Mouse (Mus musculus) C2C12 (cell line): Measurements from ENCODE around the gene Scamp2. TPM values are rescaled to one million over a fixed set of nuclear protein-coding genes. Genes with fewer than 3 reads are reported as not detected.

Experiments
- H3K27me3 ChIP-seq: one replicate; pipeline ENCODE4 v1.6.1; 2011; ENCODE audit not compliant: control insufficient read depth, insufficient read depth, insufficient read length
- H3K36me3 ChIP-seq: one replicate; pipeline ENCODE4 v1.6.1; 2011; ENCODE audit not compliant: control insufficient read depth, insufficient read depth
- H3K4me3 ChIP-seq: one replicate; pipeline ENCODE4 v1.5.1; 2011; ENCODE audit warnings: mild to moderate bottlenecking, control low read depth; ENCODE audit not compliant: poor library complexity, insufficient read depth, severe bottlenecking
- H3K79me2 ChIP-seq: one replicate; pipeline ENCODE4 v1.6.1; 2011; ENCODE audit not compliant: control insufficient read depth, insufficient read depth
- H3K79me3 ChIP-seq: one replicate; pipeline ENCODE4 v1.6.1; 2011; ENCODE audit warnings: low read depth, control low read depth
- H3ac ChIP-seq: one replicate; pipeline ENCODE3; 2011; ENCODE audit warnings: low read depth; ENCODE audit not compliant: control insufficient read depth, insufficient read length
- CEBPB ChIP-seq: IDR thresholded peaks from one replicate; pipeline ENCODE4 v1.6.1; 2011; ENCODE audit warnings: low read depth, mild to moderate bottlenecking, control low read depth, moderate library complexity
- CTCF ChIP-seq: IDR thresholded peaks from one replicate; pipeline ENCODE4 v1.5.1; 2011; ENCODE audit not compliant: control insufficient read depth, insufficient read depth, insufficient read length
- FOSL1 ChIP-seq: IDR thresholded peaks from one replicate; pipeline ENCODE4 v1.8.0; 2011; ENCODE audit warnings: mild to moderate bottlenecking, low read length; ENCODE audit not compliant: poor library complexity, insufficient read depth, severe bottlenecking
- MAX ChIP-seq: IDR thresholded peaks from one replicate; pipeline ENCODE4 v1.6.1; 2011; ENCODE audit warnings: mild to moderate bottlenecking, control low read depth
- MYOD1 ChIP-seq: IDR thresholded peaks from one replicate; pipeline ENCODE4 v1.6.1; 2011; ENCODE audit warnings: low read depth; ENCODE audit not compliant: control insufficient read depth, insufficient read length
- MYOG ChIP-seq: IDR thresholded peaks from one replicate; pipeline ENCODE4 v1.6.1; 2011; ENCODE audit not compliant: control insufficient read depth, insufficient read length; ENCODE audit errors: extremely low read depth
- USF1 ChIP-seq: IDR thresholded peaks from one replicate; pipeline ENCODE4 v1.6.1; 2011; ENCODE audit warnings: low read depth, mild to moderate bottlenecking, control low read depth, moderate library complexity
- polyA plus RNA-seq: library from polyadenylated mRNA; unstranded; fragments of >200 nt; fragmentation: generic; extraction: Trizol; gene quantifications from one replicate; pipeline ENCODE4 v1.2.1, GENCODE M21; 2012; ENCODE audit warnings: missing spikeins

Gene Scamp2
- polyA plus RNA-seq, 1 experiment, result 22.5 TPM

- H3K4me3 ChIP-seq, result no peak overlapping the region
- H3ac ChIP-seq, result peak overlapping the region; percentile 6
- H3K36me3 ChIP-seq, result peaks cover 2% of the 10 kb centered on the region
- H3K27me3 ChIP-seq, result no peaks in the 10 kb centered on the region
- H3K79me3 ChIP-seq, result peaks cover 3% of the 10 kb centered on the region
- peaks cover 53% of the 10 kb centered on the region for H3K79me2 ChIP-seq
- TF ChIP-seq CTCF (no peak), USF1 (no peak), MYOD1 (no peak), MYOG (no peak), MAX (no peak), FOSL1 (no peak), CEBPB (no peak)
Observed at GRCm38 (mm10) chr9:57562896-57563372, 2.2 kb downstream of the Scamp2 start.

DNA sequence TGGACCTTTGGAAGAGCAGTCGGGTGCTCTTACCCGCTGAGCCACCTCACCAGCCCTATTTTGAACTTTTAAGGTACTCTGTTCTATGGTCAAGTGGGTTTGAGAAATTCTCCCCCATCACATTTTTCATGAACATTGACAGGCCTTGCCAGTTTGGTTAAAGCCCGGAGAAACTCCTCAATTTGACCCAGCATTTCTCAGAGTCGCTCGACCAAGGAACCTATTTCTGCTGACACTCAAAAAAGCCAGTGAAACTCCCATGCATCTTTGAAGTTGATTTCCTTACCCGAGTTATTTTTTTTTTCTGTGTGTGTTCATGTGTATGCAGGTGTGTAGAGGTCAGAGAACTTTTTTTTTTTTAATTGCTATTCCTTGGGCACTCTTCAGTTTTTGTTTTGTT is 3.9 kb downstream of the Scamp2 start:
- Histone ChIP-seq H3K79me3 (peaks cover 3% of the 10 kb centered on the region), H3K4me3 (no peak overlapping the region), H3K36me3 (peaks cover 17% of the 10 kb centered on the region), H3K79me2 (peaks cover 53% of the 10 kb centered on the region), H3K27me3 (no peaks in the 10 kb centered on the region), H3ac (no peak overlapping the region)
- TF ChIP-seq MYOD1 (no peak), CEBPB (no peak), FOSL1 (no peak), MAX (no peak), USF1 (no peak)

- H3K79me3 ChIP-seq, result peaks cover 3% of the 10 kb centered on the region
- H3K79me2 ChIP-seq, result peaks cover 53% of the 10 kb centered on the region
- no peaks in the 10 kb centered on the region for H3K27me3 ChIP-seq
- TF ChIP-seq MAX (no peak), USF1 (no peak), FOSL1 (no peak), CEBPB (no peak)
- H3ac ChIP-seq, result no peak overlapping the region
- no peak overlapping the region for H3K4me3 ChIP-seq
- H3K36me3 ChIP-seq, result peaks cover 22% of the 10 kb centered on the region
Observed at GRCm38 (mm10) chr9:57565741-57566221, 5.0 kb downstream of the Scamp2 start.

- no peak overlapping the region for H3ac ChIP-seq
- H3K79me3 ChIP-seq, result peaks cover 3% of the 10 kb centered on the region
- H3K79me2 ChIP-seq, result peaks cover 46% of the 10 kb centered on the region
- H3K36me3 ChIP-seq, result peaks cover 25% of the 10 kb centered on the region
- TF ChIP-seq FOSL1 (no peak), MYOG (no peak), USF1 (no peak), MYOD1 (no peak)
- no peak overlapping the region for H3K4me3 ChIP-seq
- no peaks in the 10 kb centered on the region for H3K27me3 ChIP-seq
Observed at GRCm38 (mm10) chr9:57566846-57567245, 6.1 kb downstream of the Scamp2 start.

DNA sequence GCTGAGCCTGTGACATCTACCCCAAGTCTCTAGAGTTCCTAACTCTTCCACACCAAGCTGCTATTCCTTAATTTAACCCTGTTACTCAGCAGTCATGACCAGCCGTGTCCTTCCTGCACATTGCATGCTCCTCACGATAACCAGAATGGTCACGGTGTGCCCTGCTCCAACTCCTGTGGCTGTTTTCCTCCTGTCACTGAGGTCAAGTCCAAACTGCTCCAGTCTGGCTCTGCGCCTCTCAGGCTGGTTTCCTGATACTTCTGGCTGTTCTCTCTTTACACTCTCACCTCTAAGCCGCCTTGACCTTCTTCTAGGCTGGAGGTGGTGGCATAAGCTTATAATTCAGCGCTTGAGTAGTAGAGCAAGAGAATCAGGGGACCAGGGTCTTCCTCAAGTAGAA is 7.8 kb downstream of the Scamp2 start:
- Histone ChIP-seq H3K4me3 (no peak overlapping the region), H3K79me2 (peaks cover 29% of the 10 kb centered on the region)

GRCm38 (mm10) chr9:57574397-57574796 is 13.7 kb downstream of the Scamp2 start:
- no peak overlapping the region for H3K4me3 ChIP-seq
- TF ChIP-seq CTCF, result no peak
- TF ChIP-seq MAX, result no peak
- TF ChIP-seq CEBPB, result no peak
- no peak for TF ChIP-seq FOSL1
- TF ChIP-seq MYOG, result no peak
- no peak for TF ChIP-seq USF1
- no peak for TF ChIP-seq MYOD1
- H3K27me3 ChIP-seq, result no peaks in the 10 kb centered on the region
- no peaks in the 10 kb centered on the region for H3K79me3 ChIP-seq
- H3ac ChIP-seq, result no peak overlapping the region
- no peaks in the 10 kb centered on the region for H3K79me2 ChIP-seq
- peaks cover 9% of the 10 kb centered on the region for H3K36me3 ChIP-seq

More for the DNA sequence above, 7.8 kb downstream of the Scamp2 start:
- Histone ChIP-seq H3K79me3 (peaks cover 3% of the 10 kb centered on the region), H3K27me3 (no peaks in the 10 kb centered on the region), H3K36me3 (peaks cover 25% of the 10 kb centered on the region), H3ac (no peak overlapping the region)
- TF ChIP-seq CTCF (no peak), MAX (no peak), USF1 (no peak), MYOD1 (no peak), CEBPB (no peak), MYOG (no peak), FOSL1 (no peak)
